Mouse (Mus musculus) spleen, adult 2 months (tissue): ENCODE data around the gene Gnb5.

Experiments
- CTCF ChIP-seq: fragments of 200-500 bp; IDR thresholded peaks from 2 replicates; pipeline ENCODE4 v1.5.1; 2011; ENCODE audit warnings: mild to moderate bottlenecking, inconsistent platforms; ENCODE audit not compliant: insufficient read depth, insufficient read length, insufficient replicate concordance; ENCODE audit errors: extremely low read depth
- POLR2A ChIP-seq: fragments of 200-500 bp; IDR thresholded peaks from 2 replicates; pipeline ENCODE4 v1.6.1; 2011; ENCODE audit warnings: low read depth, low read length, inconsistent platforms

DNA sequence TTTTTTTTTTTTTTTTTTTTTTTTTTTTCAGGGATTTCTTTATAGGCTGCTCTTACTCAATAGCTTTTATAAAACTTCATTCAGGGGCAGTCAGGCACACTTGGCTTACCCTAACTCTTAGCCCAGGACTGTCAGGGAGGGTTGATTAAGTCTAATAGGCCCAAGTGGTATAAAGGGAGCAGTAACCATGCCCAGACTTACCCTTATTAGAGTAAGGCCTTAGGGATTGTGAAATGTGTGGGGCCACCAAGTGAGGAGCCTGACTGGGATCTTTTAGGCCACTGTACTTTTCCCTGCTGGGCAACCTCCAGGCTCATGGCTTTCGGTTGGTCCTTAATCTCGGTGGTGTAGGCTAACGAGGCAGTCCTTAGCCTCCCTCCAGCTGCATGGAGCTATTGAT lies 42.6 kb downstream of the Gnb5 start:
- TF ChIP-seq CTCF (no peak), POLR2A (no peak)
